Mouse (Mus musculus): ENCODE results near the gene Ube2o. TPM values are rescaled to one million over a fixed set of nuclear protein-coding genes. Genes with fewer than 3 reads are reported as not detected.

The Ube2o gene
- polyA plus RNA-seq, 2 experiments, result 25.9 to 34.0 TPM

- Histone ChIP-seq H3K27ac (peak overlapping the region; percentile 47; the same call in 1 of the 2 replicates), H3K27me3 (ENCODE audit: control insufficient read depth, insufficient read depth, low read length) (no peaks in the 10 kb centered on the region), H3K9me3 (ENCODE audit: control insufficient read depth, low read length) (no peaks in the 10 kb centered on the region), H3K4me2 (ENCODE audit: low read depth) (no peak overlapping the region), H3K4me3 (ENCODE audit: insufficient read depth in 1 of 2, low read depth in 2 of 2, low read length in 2 of 2) (no peak overlapping the region), H3K9ac (replicated peaks) (no peak overlapping the region), H3K36me3 (replicated peaks; ENCODE audit: control insufficient read depth, insufficient read depth, low read depth) (no peaks in the 10 kb centered on the region), H3K4me1 (replicated peaks; ENCODE audit: control insufficient read depth in 2 of 2, insufficient read depth in 2 of 2, low read length in 1 of 2) (peaks cover 13 to 26% of the 10 kb centered on the region in 2 experiments)
- peak; percentile 73 for TF ChIP-seq CTCF (IDR thresholded peaks at IDR 0.05; ENCODE audit: low read depth)
- TF ChIP-seq EP300 (IDR thresholded peaks at IDR 0.05; ENCODE audit: low read depth), result 0 out of 2 replicates have a peak, but pooled peaks have one; percentile 26
- 11% methylated on average over 7 of the region's 7 CpGs for WGBS (ENCODE audit: insufficient replicate concordance)
- ATAC-seq (ENCODE audit: insufficient read depth) (peak; percentile 51), DNase-seq (ENCODE audit: low read depth in 3 of 3, low spot score in 3 of 3) (peak; percentile 46 to 60 (median 48))
Observed at GRCm38 (mm10) chr11:116501005-116501746, 80.1 kb downstream of the Ube2o start.

- Histone ChIP-seq H3K27ac (no peak overlapping the region), H3K9me3 (ENCODE audit: control insufficient read depth, low read length) (no peaks in the 10 kb centered on the region), H3K27me3 (ENCODE audit: control insufficient read depth, insufficient read depth, low read length) (no peaks in the 10 kb centered on the region), H3K36me3 (replicated peaks; ENCODE audit: control insufficient read depth, insufficient read depth, low read depth) (no peaks in the 10 kb centered on the region), H3K4me1 (replicated peaks; ENCODE audit: control insufficient read depth in 2 of 2, insufficient read depth in 2 of 2, low read length in 1 of 2) (peaks cover 3 to 14% of the 10 kb centered on the region in 2 experiments), H3K4me3 (ENCODE audit: insufficient read depth in 1 of 2, low read depth in 2 of 2, low read length in 2 of 2) (no peak overlapping the region), H3K4me2 (ENCODE audit: low read depth) (peak overlapping the region; percentile 32), H3K9ac (replicated peaks) (no peak overlapping the region)
- TF ChIP-seq CTCF (IDR thresholded peaks at IDR 0.05; ENCODE audit: low read depth), result no peak
- TF ChIP-seq EP300 (IDR thresholded peaks at IDR 0.05; ENCODE audit: low read depth), result no peak
- ATAC-seq (ENCODE audit: insufficient read depth) (no peak), DNase-seq (ENCODE audit: low read depth in 3 of 3, low spot score in 3 of 3) (no peak)
- 46% methylated on average over 6 of the region's 6 CpGs for WGBS (ENCODE audit: insufficient replicate concordance)
Observed at GRCm38 (mm10) chr11:116499018-116499417, 82.2 kb downstream of the Ube2o start.

- 42% methylated on average over 34 of the region's 34 CpGs for WGBS (ENCODE audit: insufficient replicate concordance)
- Histone ChIP-seq H3K9ac (replicated peaks) (no peak overlapping the region), H3K4me3 (ENCODE audit: insufficient read depth in 1 of 2, low read depth in 2 of 2, low read length in 2 of 2) (no peak overlapping the region)
Observed at GRCm38 (mm10) chr11:116498596-116498995, 82.7 kb downstream of the Ube2o start.

GRCm38 (mm10) chr11:116497313-116497712 lies 83.9 kb downstream of the Ube2o start:
- no peak overlapping the region for H3K4me2 ChIP-seq (ENCODE audit: low read depth)
- no peaks in the 10 kb centered on the region for H3K27me3 ChIP-seq (ENCODE audit: control insufficient read depth, insufficient read depth, low read length)
- H3K9ac ChIP-seq (replicated peaks), result no peak overlapping the region
- TF ChIP-seq CTCF (IDR thresholded peaks at IDR 0.05; ENCODE audit: low read depth), result no peak
- no peak for TF ChIP-seq EP300 (IDR thresholded peaks at IDR 0.05; ENCODE audit: low read depth)
- H3K9me3 ChIP-seq (ENCODE audit: control insufficient read depth, low read length), result no peaks in the 10 kb centered on the region
- peaks cover 3 to 16% of the 10 kb centered on the region in 2 experiments for H3K4me1 ChIP-seq (replicated peaks; ENCODE audit: control insufficient read depth in 2 of 2, insufficient read depth in 2 of 2, low read length in 1 of 2)
- ATAC-seq (ENCODE audit: insufficient read depth) (no peak), DNase-seq (ENCODE audit: low read depth in 3 of 3, low spot score in 3 of 3) (no peak)
- H3K36me3 ChIP-seq (replicated peaks; ENCODE audit: control insufficient read depth, insufficient read depth, low read depth), result no peaks in the 10 kb centered on the region
- no peak overlapping the region for H3K4me3 ChIP-seq (ENCODE audit: insufficient read depth in 1 of 2, low read depth in 2 of 2, low read length in 2 of 2)
- no peak overlapping the region for H3K27ac ChIP-seq
- WGBS (ENCODE audit: insufficient replicate concordance), result 17% methylated on average over 4 of the region's 4 CpGs

More at GRCm38 (mm10) chr11:116498596-116498995, 82.7 kb downstream of the Ube2o start:
- TF ChIP-seq EP300 (IDR thresholded peaks at IDR 0.05; ENCODE audit: low read depth) (no peak), CTCF (IDR thresholded peaks at IDR 0.05; ENCODE audit: low read depth) (no peak)
- DNase-seq (ENCODE audit: low read depth in 3 of 3, low spot score in 3 of 3) (no peak), ATAC-seq (ENCODE audit: insufficient read depth) (no peak)
- Histone ChIP-seq H3K27ac (no peak overlapping the region), H3K36me3 (replicated peaks; ENCODE audit: control insufficient read depth, insufficient read depth, low read depth) (no peaks in the 10 kb centered on the region), H3K4me1 (replicated peaks; ENCODE audit: control insufficient read depth in 2 of 2, insufficient read depth in 2 of 2, low read length in 1 of 2) (peaks cover 3 to 14% of the 10 kb centered on the region in 2 experiments), H3K27me3 (ENCODE audit: control insufficient read depth, insufficient read depth, low read length) (no peaks in the 10 kb centered on the region), H3K4me2 (ENCODE audit: low read depth) (peak overlapping the region; percentile 32), H3K9me3 (ENCODE audit: control insufficient read depth, low read length) (no peaks in the 10 kb centered on the region)

GRCm38 (mm10) chr11:116494474-116495174 lies 86.6 kb downstream of the Ube2o start:
- no peak overlapping the region for H3K9ac ChIP-seq (replicated peaks)
- peaks cover 0 to 10% of the 10 kb centered on the region in 2 experiments; a peak in 2 of 4 replicates for H3K4me1 ChIP-seq (replicated peaks; ENCODE audit: control insufficient read depth in 2 of 2, insufficient read depth in 2 of 2, low read length in 1 of 2)
- H3K4me2 ChIP-seq (ENCODE audit: low read depth), result no peak overlapping the region
- no peaks in the 10 kb centered on the region for H3K36me3 ChIP-seq (replicated peaks; ENCODE audit: control insufficient read depth, insufficient read depth, low read depth)
- no peak for DNase-seq (ENCODE audit: low read depth in 3 of 3, low spot score in 3 of 3)
- TF ChIP-seq EP300 (IDR thresholded peaks at IDR 0.05; ENCODE audit: low read depth) (no peak), CTCF (IDR thresholded peaks at IDR 0.05; ENCODE audit: low read depth) (no peak)
- H3K4me3 ChIP-seq (ENCODE audit: insufficient read depth in 1 of 2, low read depth in 2 of 2, low read length in 2 of 2), result no peak overlapping the region
- no peaks in the 10 kb centered on the region for H3K9me3 ChIP-seq (ENCODE audit: control insufficient read depth, low read length)
- H3K27me3 ChIP-seq (ENCODE audit: control insufficient read depth, insufficient read depth, low read length), result no peaks in the 10 kb centered on the region
- no peak overlapping the region for H3K27ac ChIP-seq
- no peak for ATAC-seq (ENCODE audit: insufficient read depth)
- WGBS (ENCODE audit: insufficient replicate concordance), result 52% methylated on average over 13 of the region's 13 CpGs
